Comparison of ENCODE assay signal across 30 mouse cellular contexts in the genomic region with DNA sequence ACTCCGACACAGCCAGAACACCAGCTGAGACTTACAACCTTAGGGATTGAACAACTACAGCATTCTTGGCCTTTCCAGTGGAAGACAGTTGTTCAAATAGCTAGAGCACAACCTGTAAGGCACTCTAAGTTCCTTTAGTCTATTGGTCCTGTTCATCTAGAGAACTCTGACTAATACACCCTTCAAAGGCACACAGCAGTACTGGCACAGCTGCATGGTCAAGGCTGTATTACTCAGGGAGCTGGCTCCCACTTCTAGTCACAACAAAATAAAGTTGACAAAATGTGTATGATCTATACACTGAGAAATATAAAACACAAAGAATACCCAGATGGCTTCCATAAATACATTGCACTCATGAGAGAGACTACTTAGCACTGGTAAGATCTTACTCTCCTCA. TPM values are rescaled to one million over a fixed set of nuclear protein-coding genes. Genes with fewer than 3 reads are reported as not detected.
A peak's percentile ranks its signal among the peaks of the same experiment; 100 is the strongest.
DNase-seq lines count a peak whose midpoint lies in the region; ATAC-seq and TF ChIP-seq lines count a peak whose summit lies in the region.
"Had no signal": no experiment of that assay in that cellular context is flagged by ENCODE, and none has a peak within 500 bp of the region (broad histone marks: within the 10 kb centered on the region; RNA-seq: fewer than 3 reads in every experiment).

No protein-coding gene starts in this region.

- peak; percentile 58 to 85 for DNase-seq in adrenal gland, adult (ENCODE audit: inconsistent age in 2 of 2, low spot score in 1 of 2)
- no peak for DNase-seq in adrenal gland, postnatal 4 days (ENCODE audit: low spot score in 2 of 2)
- peak; percentile 20 for DNase-seq in lung, postnatal 0 days (ENCODE audit: low spot score)
- DNase-seq in lung, postnatal 25 days (ENCODE audit: low spot score) = no peak
- peak; percentile 4 for DNase-seq in adrenal gland, postnatal 25 days
- no peak for DNase-seq in right cerebral cortex, postnatal 4 days
- no peak for DNase-seq in layer of hippocampus, postnatal 10 days (ENCODE audit: low spot score in 2 of 2)
- DNase-seq: B cell, adult 2 months; cerebellum, adult 18-20 months; cerebellum, adult 9-11 months; cerebellum, postnatal 25 days; gastrocnemius, adult 2 months; gastrocnemius, postnatal 14 days; heart, adult 11 months; heart, postnatal 10 days; heart, postnatal 36 days; kidney, adult 11 months had no signal

- no peak overlapping the region for H3K9ac ChIP-seq in lung, postnatal 0 days (replicated peaks; ENCODE audit: low read depth)
- H3K9ac ChIP-seq: embryonic facial prominence, embryonic 13.5 days; forebrain, embryonic 12.5 days; forebrain, embryonic 15.5 days; heart, embryonic 12.5 days; heart, embryonic 15.5 days; hindbrain, embryonic 13.5 days; intestine, embryonic 15.5 days had no signal

- no peaks in the 10 kb centered on the region for H3K27me3 ChIP-seq in lung, postnatal 0 days (replicated peaks; ENCODE audit: insufficient read depth, low read length)
- H3K27me3 ChIP-seq: CH12.LX; embryonic facial prominence, embryonic 13.5 days; forebrain, embryonic 12.5 days; forebrain, embryonic 15.5 days; heart, embryonic 12.5 days; heart, embryonic 15.5 days; hindbrain, embryonic 13.5 days; intestine, embryonic 15.5 days; Patski had no signal

- no peak for TF ChIP-seq CTCF in lung, postnatal 0 days (IDR thresholded peaks at IDR 0.05)

- no peak overlapping the region for H3K27ac ChIP-seq in lung, postnatal 0 days (ENCODE audit: low read length)
- H3K27ac ChIP-seq: embryonic facial prominence, embryonic 13.5 days; forebrain, embryonic 12.5 days; forebrain, embryonic 15.5 days; gastrocnemius, adult 2 months; heart, embryonic 15.5 days; hindbrain, embryonic 10.5 days; hindbrain, embryonic 13.5 days; intestine, embryonic 15.5 days had no signal

- H3K9me3 ChIP-seq in lung, postnatal 0 days (ENCODE audit: low read length) = no peaks in the 10 kb centered on the region
- H3K9me3 ChIP-seq: embryonic facial prominence, embryonic 13.5 days; forebrain, embryonic 12.5 days; forebrain, embryonic 15.5 days; G1E; heart, embryonic 12.5 days; heart, embryonic 15.5 days; hindbrain, embryonic 10.5 days; hindbrain, embryonic 13.5 days; intestine, embryonic 15.5 days had no signal

- no peak overlapping the region for H3K4me2 ChIP-seq in lung, postnatal 0 days (replicated peaks; ENCODE audit: low read depth, low read length)
- H3K4me2 ChIP-seq: embryonic facial prominence, embryonic 13.5 days; forebrain, embryonic 12.5 days; forebrain, embryonic 15.5 days; heart, embryonic 12.5 days; heart, embryonic 15.5 days; hindbrain, embryonic 13.5 days; intestine, embryonic 15.5 days had no signal

- WGBS in lung, postnatal 0 days = 77% methylated on average over 1 of the region's 1 CpGs

- no peak for TF ChIP-seq EP300 in lung, postnatal 0 days (IDR thresholded peaks at IDR 0.05)

- no peaks in the 10 kb centered on the region; the same call in 1 of the 2 replicates for H3K4me1 ChIP-seq in lung, postnatal 0 days (ENCODE audit: insufficient read depth, low read depth, low read length)
- H3K4me1 ChIP-seq: embryonic facial prominence, embryonic 13.5 days; forebrain, embryonic 12.5 days; forebrain, embryonic 15.5 days; hindbrain, embryonic 10.5 days; hindbrain, embryonic 13.5 days; intestine, embryonic 15.5 days had no signal

- H3K4me3 ChIP-seq in lung, postnatal 0 days (ENCODE audit: low read depth, low read length) = no peak overlapping the region
- H3K4me3 ChIP-seq: embryonic facial prominence, embryonic 13.5 days; erythroblast, embryonic 14.5 days; forebrain, embryonic 12.5 days; forebrain, embryonic 15.5 days; gastrocnemius, adult 2 months; heart, embryonic 12.5 days; heart, embryonic 15.5 days; hindbrain, embryonic 10.5 days; hindbrain, embryonic 13.5 days; intestine, embryonic 15.5 days had no signal

- ATAC-seq in lung, postnatal 0 days = peak; percentile 47; the same call in 1 of the 2 replicates
- ATAC-seq: forebrain, embryonic 15.5 days; hindbrain, embryonic 16.5 days; intestine, embryonic 15.5 days; Patski had no signal

- H3K36me3 ChIP-seq in lung, postnatal 0 days (ENCODE audit: insufficient read depth, low read length) = no peaks in the 10 kb centered on the region
- H3K36me3 ChIP-seq: embryonic facial prominence, embryonic 13.5 days; forebrain, embryonic 12.5 days; forebrain, embryonic 15.5 days; heart, embryonic 12.5 days; hindbrain, embryonic 13.5 days; intestine, embryonic 15.5 days had no signal

RNA-seq across cellular contexts. Expression of a gene that starts 10.5 kb away (rescaled TPM):
- total RNA-seq in adrenal gland, postnatal 4 days (2021) = 10 to 100 TPM; 25.4 to 26.1 TPM
- 11.2 and 13.1 TPM in 2 replicates for polyA plus RNA-seq in lung, postnatal 0 days (2015; fragmentation: Nextera tagmentation; extraction: Ambion mirVana)
- total RNA-seq in adrenal gland, postnatal 25 days (2021) = 25.5 and 26.3 TPM in 2 replicates
- 10 to 100 TPM; 13.8 to 14.0 TPM for total RNA-seq in layer of hippocampus, postnatal 10 days (2021)

RNA-seq across cellular contexts. Expression of a gene that starts 56.3 kb away (rescaled TPM):
- 100 to 1,000 TPM; 425 to 522 TPM for total RNA-seq in adrenal gland, postnatal 4 days (2021)
- polyA plus RNA-seq in lung, postnatal 0 days (2015; fragmentation: Nextera tagmentation; extraction: Ambion mirVana) = 217 and 230 TPM in 2 replicates
- total RNA-seq in adrenal gland, postnatal 25 days (2021) = 444 and 484 TPM in 2 replicates
- 10 to 100 TPM; 38.1 to 42.5 TPM for total RNA-seq in layer of hippocampus, postnatal 10 days (2021)

Comparison
In these comparisons a context has a peak if more than half of its experiments do, and no peak if none do; other contexts are left out.
1. DNase-seq: peak in adrenal gland, adult (2 of 2), lung, postnatal 0 days (single experiment) and adrenal gland, postnatal 25 days (single experiment); none in adrenal gland, postnatal 4 days (0 of 2), lung, postnatal 25 days (single experiment), right cerebral cortex, postnatal 4 days (single experiment) and layer of hippocampus, postnatal 10 days (0 of 2).
2. RNA of a gene that starts 56.3 kb away (total RNA-seq): 425 to 522 TPM in adrenal gland, postnatal 4 days and 444 to 484 TPM in adrenal gland, postnatal 25 days; 38.1 to 42.5 TPM in layer of hippocampus, postnatal 10 days; every median in the first group is over 4 times any median in the second.